Mouse (Mus musculus): ENCODE measurements around the gene Fgfr2.

Gene Fgfr2

GRCm38 (mm10) chr7:131881876-131882615, 1241.1 kb downstream of the Fgfr2 start:
- no peak for DNase-seq (ENCODE audit: low read depth, low spot score)

- DNase-seq (ENCODE audit: low read depth, low spot score), result no peak
Observed at GRCm38 (mm10) chr7:131880150-131880549, 1243.0 kb downstream of the Fgfr2 start.

- no peak for DNase-seq (ENCODE audit: low read depth, low spot score)
Observed at GRCm38 (mm10) chr7:131878846-131879245, 1244.3 kb downstream of the Fgfr2 start.

DNA sequence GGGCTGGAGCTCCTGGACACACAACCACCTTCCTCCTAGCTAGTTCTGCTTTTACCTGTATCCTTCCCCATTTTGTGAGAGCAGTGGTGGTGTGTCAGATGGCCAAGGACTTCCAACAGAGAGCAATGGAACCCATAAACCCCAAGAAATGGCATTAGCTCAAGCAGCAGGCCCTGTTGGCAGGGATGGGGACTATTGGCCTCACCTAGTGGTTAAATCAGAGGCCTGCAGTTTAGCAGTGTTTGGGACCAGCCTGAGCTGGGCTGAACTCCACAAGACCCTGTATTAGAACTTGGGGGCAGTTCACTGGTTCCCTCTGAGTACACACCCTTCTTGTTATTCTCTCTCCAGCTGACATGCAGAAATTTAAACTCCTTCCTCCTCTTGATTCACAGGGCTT, 1262.0 kb downstream of the Fgfr2 start:
- DNase-seq (ENCODE audit: low read depth, low spot score), result no peak

DNA sequence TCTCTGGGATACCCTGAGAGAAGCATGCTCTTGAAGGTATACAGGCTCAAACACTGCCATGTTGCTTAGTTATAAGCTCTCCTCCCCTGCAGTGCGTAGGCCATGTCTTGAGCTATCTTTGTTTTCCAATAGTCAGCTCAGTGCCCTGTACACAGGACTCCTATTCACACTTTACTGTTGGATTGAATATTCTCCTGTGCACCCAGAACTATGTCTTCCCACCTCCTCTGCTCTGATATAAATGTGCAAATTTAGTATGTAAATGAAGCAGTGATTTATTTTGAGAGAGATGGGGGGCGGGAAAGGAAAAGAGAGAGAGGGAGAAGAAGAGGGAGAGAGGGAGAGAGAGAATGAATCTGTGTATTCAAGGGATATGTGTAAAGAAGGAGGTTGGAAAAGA, 1267.5 kb downstream of the Fgfr2 start:
- DNase-seq (ENCODE audit: low read depth, low spot score), result peak; percentile 80

DNA sequence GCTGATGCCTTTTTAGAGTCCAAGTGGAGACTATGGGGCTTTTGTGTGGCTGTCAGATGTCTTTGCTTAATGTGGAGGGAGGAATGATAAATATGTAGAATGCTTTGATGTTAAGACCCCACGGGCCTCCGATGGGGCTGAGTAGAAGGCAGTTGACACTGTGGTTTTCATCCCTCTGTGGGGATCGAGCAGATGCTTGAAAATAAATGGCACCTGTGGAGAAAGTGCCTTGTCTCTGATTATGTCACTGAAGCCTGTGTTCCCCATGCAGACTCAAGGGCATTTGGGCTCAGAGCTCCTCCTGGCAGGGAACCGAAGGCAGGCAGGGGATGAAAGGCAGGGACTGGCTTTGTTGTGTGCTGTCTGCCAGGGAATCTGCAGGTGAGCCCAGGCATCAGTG, 1272.6 kb downstream of the Fgfr2 start:
- peak; percentile 9 for DNase-seq (ENCODE audit: low read depth, low spot score)

DNA sequence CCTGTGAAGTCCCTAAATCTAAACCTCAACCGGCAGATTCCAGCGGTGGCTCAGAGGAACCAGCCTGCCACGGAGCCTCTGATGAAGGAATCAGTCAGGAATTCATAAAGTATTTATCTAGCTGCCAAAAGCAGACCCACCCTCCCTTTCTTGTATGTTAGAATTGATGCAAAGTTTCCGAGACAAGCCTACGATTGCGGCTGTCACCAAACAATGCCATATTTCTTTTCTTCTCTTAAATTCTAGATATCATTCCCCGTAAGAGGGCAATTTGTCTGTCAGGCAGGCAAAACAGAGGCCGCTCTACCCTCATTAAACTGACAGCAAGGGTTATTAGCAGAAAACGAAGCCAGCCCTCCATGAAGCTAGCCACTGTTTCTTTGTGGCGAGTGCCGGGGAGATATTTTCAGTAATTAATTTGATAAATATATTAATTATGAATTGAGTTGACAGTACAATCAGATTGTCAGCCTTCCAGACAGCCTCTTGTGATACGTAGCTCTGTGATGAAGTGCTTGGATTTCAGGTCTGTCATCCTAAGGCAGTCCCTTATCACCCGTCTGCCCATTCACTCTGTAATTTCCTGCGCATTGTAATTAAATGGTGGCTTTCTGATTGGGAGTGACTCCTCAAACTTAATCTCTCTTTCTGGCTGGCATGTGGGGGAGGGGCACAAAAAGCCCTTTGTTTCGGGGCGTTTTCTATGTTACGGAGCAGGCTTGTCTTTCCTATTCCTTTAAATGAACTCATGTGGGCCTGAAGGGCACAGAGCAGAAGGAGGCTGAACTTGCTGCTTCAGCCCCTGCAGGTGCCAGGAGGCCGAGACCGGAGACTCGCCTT, 1276.9 kb downstream of the Fgfr2 start:
- no peak for DNase-seq (ENCODE audit: low read depth, low spot score)

GRCm38 (mm10) chr7:131830261-131830660, 1292.9 kb downstream of the Fgfr2 start:
- DNase-seq (ENCODE audit: low read depth, low spot score), result no peak

DNA sequence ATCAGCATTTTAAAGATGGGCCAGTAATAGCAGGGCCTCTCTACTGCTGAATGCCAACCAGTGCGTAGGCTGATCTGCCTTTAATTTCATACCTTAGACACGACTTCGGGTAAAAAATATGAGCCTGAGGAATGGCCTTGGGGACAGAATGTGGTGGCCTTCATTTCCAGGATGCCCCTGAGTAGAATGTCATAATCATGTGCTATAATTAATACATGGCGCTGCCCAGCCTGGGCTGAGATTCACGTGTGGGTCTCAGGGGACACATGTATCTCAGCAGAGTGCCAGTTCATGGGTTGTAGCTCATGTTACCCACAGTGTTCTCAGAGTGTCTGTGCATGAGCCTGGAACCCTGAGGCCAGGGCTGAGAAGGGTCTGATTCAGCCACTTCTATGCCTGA, 1296.3 kb downstream of the Fgfr2 start:
- no peak for DNase-seq (ENCODE audit: low read depth, low spot score)

DNA sequence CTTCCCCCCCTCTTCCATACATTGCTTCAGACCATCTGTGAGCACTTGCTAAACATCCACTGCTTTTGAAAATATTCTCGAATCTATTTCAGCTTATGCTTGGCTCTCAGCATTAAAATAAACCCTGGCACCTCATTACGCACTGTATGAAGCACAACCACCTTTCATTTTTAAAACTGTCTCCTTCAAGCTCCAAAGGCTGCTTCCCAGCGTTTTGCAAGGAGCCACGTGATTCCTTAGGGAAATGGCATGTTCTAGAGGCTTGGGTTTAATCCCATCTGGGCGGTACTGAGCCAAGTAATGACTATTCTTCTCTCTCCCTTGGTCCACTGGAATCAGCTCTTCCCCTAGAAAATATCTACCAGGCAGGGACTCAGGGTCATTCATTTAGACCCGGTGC, 1305.2 kb downstream of the Fgfr2 start:
- DNase-seq (ENCODE audit: low read depth, low spot score), result peak; percentile 80

- DNase-seq (ENCODE audit: low read depth, low spot score), result no peak
Observed at GRCm38 (mm10) chr7:131816641-131817040, 1306.5 kb downstream of the Fgfr2 start.

GRCm38 (mm10) chr7:131812116-131812515, 1311.0 kb downstream of the Fgfr2 start:
- DNase-seq (ENCODE audit: low read depth, low spot score), result peak; percentile 17

DNA sequence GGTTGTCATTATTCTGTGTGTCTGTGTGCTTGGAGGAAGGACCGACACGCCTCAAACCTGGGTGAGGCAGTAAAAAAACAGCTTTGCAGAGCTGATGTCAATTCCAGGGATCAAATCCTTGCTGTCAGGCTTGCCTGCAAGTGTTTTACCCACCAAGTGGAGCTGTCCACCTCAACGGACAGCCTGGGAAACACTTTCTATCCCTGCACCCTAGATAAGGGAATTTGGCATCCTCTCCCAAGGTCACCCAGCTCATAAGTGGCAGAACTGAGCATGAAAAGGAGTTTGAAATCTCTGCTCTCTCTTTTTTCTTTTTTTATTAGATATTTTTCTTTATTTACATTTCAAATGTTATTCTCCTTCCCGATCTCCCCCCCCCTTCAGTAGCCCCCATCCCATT, 1312.2 kb downstream of the Fgfr2 start:
- no peak for DNase-seq (ENCODE audit: low read depth, low spot score)

DNA sequence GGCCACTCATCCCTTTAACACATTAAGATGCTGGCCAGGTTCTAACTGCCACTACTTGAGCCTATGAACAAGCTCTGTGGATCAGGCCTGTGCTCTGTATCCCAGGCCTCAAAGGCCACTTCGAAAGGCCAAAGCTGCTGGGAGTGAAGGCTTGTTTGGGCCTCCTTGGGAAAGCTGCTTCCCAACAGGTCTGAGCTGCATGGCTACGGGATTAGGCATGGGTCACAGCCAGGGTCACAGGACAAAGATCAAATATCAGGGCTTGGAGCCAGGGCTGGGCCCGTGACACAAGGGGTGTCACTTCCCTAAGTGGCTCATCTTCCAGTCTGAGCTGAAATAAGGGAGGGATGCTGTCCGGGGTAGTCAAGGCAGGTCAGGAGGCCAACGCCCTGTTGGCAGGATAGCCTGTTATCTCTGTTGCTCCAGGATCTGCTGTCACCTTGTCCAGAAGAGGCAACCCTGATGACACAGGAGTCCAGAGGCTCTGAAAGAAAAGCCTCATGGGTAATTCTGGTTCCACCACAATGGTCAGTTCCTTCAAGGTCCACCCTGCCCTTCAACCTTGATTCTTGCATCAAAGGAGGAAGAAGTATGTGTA, 1313.5 kb downstream of the Fgfr2 start:
- no peak for DNase-seq (ENCODE audit: low read depth, low spot score)

- DNase-seq (ENCODE audit: low read depth, low spot score), result no peak
Observed at GRCm38 (mm10) chr7:131807257-131807656, 1315.9 kb downstream of the Fgfr2 start.

GRCm38 (mm10) chr7:131805525-131806202, 1317.5 kb downstream of the Fgfr2 start:
- no peak for DNase-seq (ENCODE audit: low read depth, low spot score)

DNA sequence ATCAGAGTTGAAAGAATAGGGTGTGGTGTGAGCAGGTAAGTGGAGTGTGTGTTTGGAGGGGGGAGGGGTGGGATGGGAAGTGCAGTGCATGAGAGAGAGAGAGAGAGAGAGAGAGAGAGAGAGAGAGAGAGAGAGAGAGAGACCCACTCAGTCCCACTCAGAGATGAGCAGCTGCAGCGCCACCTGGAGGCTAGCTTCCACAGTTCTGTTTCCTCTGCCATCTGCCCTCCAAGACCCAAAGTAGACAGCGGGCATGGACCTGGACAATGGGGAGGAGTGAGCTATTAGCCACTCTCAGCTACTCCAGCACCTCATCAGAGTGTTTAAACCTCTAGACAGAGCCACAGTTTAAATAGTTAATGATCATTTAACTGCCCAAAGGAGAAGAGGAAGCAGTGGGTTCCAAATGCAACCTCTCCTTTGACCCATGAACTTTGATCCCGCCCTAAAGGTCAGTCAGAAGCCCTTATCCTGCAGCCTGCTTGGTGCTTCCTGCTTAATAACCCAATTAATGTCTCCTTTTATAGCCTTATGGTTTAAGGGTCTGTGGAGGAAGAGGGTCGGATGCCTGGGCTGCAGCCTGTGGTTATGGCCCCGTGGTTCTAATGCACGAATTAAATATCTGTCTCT, 1322.6 kb downstream of the Fgfr2 start:
- DNase-seq (ENCODE audit: low read depth, low spot score), result no peak

- no peak for DNase-seq (ENCODE audit: low read depth, low spot score)
Observed at GRCm38 (mm10) chr7:131797161-131797560, 1326.0 kb downstream of the Fgfr2 start.

DNA sequence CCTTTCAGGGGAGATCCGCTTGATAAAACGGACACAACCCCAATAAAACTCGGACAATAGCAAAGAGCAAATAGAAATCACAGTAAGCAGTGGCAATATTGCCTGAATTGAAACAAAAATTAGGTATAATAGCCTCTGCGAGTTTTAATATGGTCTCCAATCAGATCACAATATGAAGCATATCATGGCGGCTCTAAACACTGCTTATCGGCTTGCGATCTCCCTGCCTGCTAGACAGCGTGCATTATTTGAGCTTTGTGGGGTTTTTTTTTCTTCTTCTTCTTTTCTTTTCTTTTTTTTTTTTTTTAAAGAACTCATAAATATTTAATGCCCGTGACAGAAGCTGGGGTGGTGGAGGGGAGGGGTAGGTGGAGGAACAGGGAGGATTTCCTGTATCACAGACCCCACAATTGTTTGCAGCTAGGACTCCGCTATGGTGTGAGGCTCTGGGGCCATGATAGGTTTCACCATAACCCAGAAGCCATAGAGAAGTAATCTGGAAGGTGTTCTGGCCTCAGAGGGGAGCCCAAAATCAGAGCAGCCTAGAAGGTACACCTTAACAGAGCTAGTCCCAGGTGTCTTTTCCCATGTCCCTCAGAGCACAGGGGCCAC, 1334.4 kb downstream of the Fgfr2 start:
- DNase-seq (ENCODE audit: low read depth, low spot score), result no peak

DNA sequence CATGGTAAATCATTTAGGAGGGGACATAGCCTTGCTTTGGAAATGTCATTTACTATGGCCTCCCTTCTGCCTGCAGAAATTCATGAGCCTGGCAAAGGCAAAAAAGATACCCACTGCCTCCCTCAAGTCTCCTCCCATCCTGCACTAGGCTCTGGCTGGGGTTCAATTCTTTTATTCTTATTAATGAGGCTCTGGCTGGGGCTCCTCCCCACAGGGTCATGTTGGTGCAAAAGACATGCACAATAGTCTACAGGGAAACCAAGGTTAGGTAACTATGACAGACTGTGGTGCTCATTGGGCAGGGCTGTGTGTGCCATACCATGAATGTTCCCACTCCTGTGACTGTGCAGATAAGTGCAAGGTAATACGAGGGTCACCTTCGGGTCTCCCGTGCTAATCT, 1337.4 kb downstream of the Fgfr2 start:
- DNase-seq (ENCODE audit: low read depth, low spot score), result no peak
